Mouse (Mus musculus) lung, embryonic 14.5 days (tissue): ENCODE measurements around the gene Prkca. TPM values are rescaled to one million over a fixed set of nuclear protein-coding genes. Genes with fewer than 3 reads are reported as not detected.

Source experiments
- ATAC-seq: fragments of 200-750 bp; cut with Nextera tagmentation; 2 replicates; pipeline ENCODE4 v1.8.0; 2017; ENCODE audit warnings: mild to moderate bottlenecking, moderate TSS enrichment, moderate library complexity; ENCODE audit not compliant: insufficient read depth
- DNase-seq: peaks from one replicate; pipeline ENCODE4 v3.0.0-alpha.2; 2015
- H3K27ac ChIP-seq: fragments of 300-500 bp; sonication (generic); 2 replicates; pipeline ENCODE4 v1.5.1; 2014; ENCODE audit warnings: low read depth, mild to moderate bottlenecking, moderate library complexity
- H3K27me3 ChIP-seq: fragments of 300-500 bp; sonication (generic); 2 replicates; pipeline ENCODE4 v1.6.1; 2014; ENCODE audit warnings: low read length, control low read depth; ENCODE audit not compliant: insufficient read depth
- H3K36me3 ChIP-seq: fragments of 300-500 bp; sonication (generic); 2 replicates; pipeline ENCODE4 v1.6.1; 2014; ENCODE audit warnings: control low read depth; ENCODE audit not compliant: insufficient read depth
- H3K4me1 ChIP-seq: fragments of 300-500 bp; sonication (generic); 2 replicates; pipeline ENCODE4 v1.6.1; 2014; ENCODE audit warnings: antibody characterized with exemption, control low read depth; ENCODE audit not compliant: insufficient read depth
- H3K4me2 ChIP-seq: fragments of 300-500 bp; sonication (generic); 2 replicates; pipeline ENCODE4 v1.6.1; 2014; ENCODE audit warnings: mild to moderate bottlenecking
- H3K4me3 ChIP-seq: fragments of 300-500 bp; sonication (generic); 2 replicates; pipeline ENCODE4 v1.5.1; 2014; ENCODE audit warnings: low read depth, low read length
- H3K9ac ChIP-seq: fragments of 300-500 bp; sonication (generic); 2 replicates; pipeline ENCODE4 v1.6.1; 2014
- H3K9me3 ChIP-seq: fragments of 300-500 bp; sonication (generic); 2 replicates; pipeline ENCODE4 v1.6.1; 2016; ENCODE audit warnings: low read depth, low read length, control low read depth
- CTCF ChIP-seq: IDR thresholded peaks from 2 replicates; pipeline ENCODE4 v1.5.1; 2016; ENCODE audit warnings: antibody characterized with exemption, low read depth
- WGBS: fragments of 180-500 bp; shearing (Covaris S2); extraction: QIAGEN DNeasy Blood & Tissue Kit; methylation state at CpG from one replicate; pipeline ENCODE4 v1.1.7; 2014; 5-methylcytosine and 5-hydroxymethylcytosine counted together
- polyA plus RNA-seq: library from polyadenylated mRNA; unstranded; fragments of >200 nt; fragmentation: Nextera tagmentation; extraction: Ambion mirVana; gene quantifications from 2 replicates; pipeline ENCODE4 v1.2.1, GENCODE M21; 2014

The Prkca gene
- polyA plus RNA-seq, 1 experiment from 2014 or later, result 11.8 TPM

- Histone ChIP-seq H3K9me3 (no peaks in the 10 kb centered on the region), H3K4me1 (peaks cover 15% of the 10 kb centered on the region), H3K27ac (no peak overlapping the region), H3K27me3 (no peaks in the 10 kb centered on the region), H3K4me2 (no peak overlapping the region), H3K4me3 (no peak overlapping the region), H3K36me3 (no peaks in the 10 kb centered on the region), H3K9ac (no peak overlapping the region)
- DNase-seq (no peak), ATAC-seq (no peak)
- 48% methylated on average over 1 of the region's 1 CpGs for WGBS
- TF ChIP-seq CTCF, result no peak
These were observed 23.3 kb upstream of the Prkca start for GRCm38 (mm10) chr11:108367046-108367445.

- WGBS, result 43% methylated on average over 7 of the region's 7 CpGs
- ATAC-seq (no peak), DNase-seq (no peak)
- no peak overlapping the region for H3K4me2 ChIP-seq
- no peak overlapping the region; the same call in 1 of the 2 replicates for H3K27ac ChIP-seq
- H3K9ac ChIP-seq, result no peak overlapping the region
- TF ChIP-seq CTCF, result no peak
- H3K9me3 ChIP-seq, result no peaks in the 10 kb centered on the region
- no peaks in the 10 kb centered on the region for H3K27me3 ChIP-seq
- H3K36me3 ChIP-seq, result no peaks in the 10 kb centered on the region
- no peak overlapping the region for H3K4me3 ChIP-seq
- H3K4me1 ChIP-seq, result peaks cover 15% of the 10 kb centered on the region
These were observed 21.9 kb upstream of the Prkca start for GRCm38 (mm10) chr11:108365600-108365999.

- Histone ChIP-seq H3K4me1 (peaks cover 15% of the 10 kb centered on the region), H3K9ac (no peak overlapping the region), H3K36me3 (no peaks in the 10 kb centered on the region), H3K27ac (no peak overlapping the region; the same call in 1 of the 2 replicates), H3K27me3 (no peaks in the 10 kb centered on the region), H3K4me3 (no peak overlapping the region), H3K9me3 (no peaks in the 10 kb centered on the region), H3K4me2 (no peak overlapping the region)
- no peak for TF ChIP-seq CTCF
- DNase-seq (peak; percentile 27), ATAC-seq (peak; percentile 41; the same call in 1 of the 2 replicates)
- WGBS, result 14% methylated on average over 6 of the region's 7 CpGs
These were observed 21.3 kb upstream of the Prkca start for GRCm38 (mm10) chr11:108364945-108365589.

- peak; percentile 86 for DNase-seq
- peak; percentile 87 for ATAC-seq
- Histone ChIP-seq H3K4me3 (no peak overlapping the region), H3K4me2 (no peak overlapping the region), H3K9me3 (no peaks in the 10 kb centered on the region), H3K27me3 (no peaks in the 10 kb centered on the region), H3K36me3 (no peaks in the 10 kb centered on the region), H3K9ac (no peak overlapping the region), H3K4me1 (peaks cover 15% of the 10 kb centered on the region), H3K27ac (no peak overlapping the region)
- WGBS, result 30% methylated on average over 4 of the region's 4 CpGs
- no peak for TF ChIP-seq CTCF
These were observed 20.3 kb upstream of the Prkca start for GRCm38 (mm10) chr11:108363991-108364390.

- Histone ChIP-seq H3K27ac (no peak overlapping the region), H3K4me2 (no peak overlapping the region), H3K36me3 (no peaks in the 10 kb centered on the region), H3K4me3 (no peak overlapping the region), H3K9ac (no peak overlapping the region), H3K27me3 (no peaks in the 10 kb centered on the region), H3K4me1 (peaks cover 15% of the 10 kb centered on the region), H3K9me3 (no peaks in the 10 kb centered on the region)
- ATAC-seq (no peak), DNase-seq (no peak)
- no peak for TF ChIP-seq CTCF
- WGBS, result 91% methylated on average over 5 of the region's 5 CpGs
These were observed 19.2 kb upstream of the Prkca start for GRCm38 (mm10) chr11:108362965-108363364.

- Histone ChIP-seq H3K36me3 (no peaks in the 10 kb centered on the region), H3K9ac (no peak overlapping the region), H3K9me3 (no peaks in the 10 kb centered on the region), H3K4me3 (no peak overlapping the region), H3K4me1 (peaks cover 15% of the 10 kb centered on the region), H3K27ac (no peak overlapping the region), H3K27me3 (no peaks in the 10 kb centered on the region), H3K4me2 (no peak overlapping the region)
- DNase-seq (no peak), ATAC-seq (no peak)
- WGBS, result 69% methylated on average over 4 of the region's 4 CpGs
- TF ChIP-seq CTCF, result no peak
These were observed 17.3 kb upstream of the Prkca start for GRCm38 (mm10) chr11:108360983-108361382.

- Histone ChIP-seq H3K4me1 (0 out of 2 replicates have a peak, but pooled peaks cover 3% of the 10 kb centered on the region), H3K27ac (no peak overlapping the region), H3K4me3 (no peak overlapping the region), H3K4me2 (no peak overlapping the region), H3K9ac (no peak overlapping the region), H3K27me3 (no peaks in the 10 kb centered on the region), H3K36me3 (no peaks in the 10 kb centered on the region), H3K9me3 (no peaks in the 10 kb centered on the region)
- ATAC-seq (no peak), DNase-seq (no peak)
- TF ChIP-seq CTCF, result no peak
- 70% methylated on average over 6 of the region's 6 CpGs for WGBS
These were observed 15.2 kb upstream of the Prkca start for GRCm38 (mm10) chr11:108358911-108359310.
